Mouse (Mus musculus) testis, adult 2 months (tissue): ENCODE data around the gene Diaph3.

ENCODE experiments used
- CTCF ChIP-seq: fragments of 200-500 bp; IDR thresholded peaks from 2 replicates; pipeline ENCODE4 v1.5.1; 2012; ENCODE audit warnings: low read depth, mild to moderate bottlenecking, inconsistent platforms, low read length, moderate library complexity; ENCODE audit not compliant: control insufficient read depth, insufficient read depth, insufficient replicate concordance
- POLR2A ChIP-seq: fragments of 200-500 bp; IDR thresholded peaks from 2 replicates; pipeline ENCODE4 v1.6.1; 2012; ENCODE audit warnings: low read depth, mild to moderate bottlenecking, inconsistent platforms, low read length, moderate library complexity; ENCODE audit not compliant: control insufficient read depth

- no peak for TF ChIP-seq POLR2A
- TF ChIP-seq CTCF: no peak
Observed at GRCm38 (mm10) chr14:86898898-86899297, 242.1 kb downstream of the Diaph3 start.
